Mouse (Mus musculus) lung, embryonic 14.5 days (tissue): Measurements from ENCODE around the gene Gm10282. TPM values are rescaled to one million over a fixed set of nuclear protein-coding genes. Genes with fewer than 3 reads are reported as not detected.
A peak's percentile ranks its signal among the peaks of the same experiment; 100 is the strongest.

Experiments
- ATAC-seq: fragments of 200-750 bp; cut with Nextera tagmentation; 2 replicates; pipeline ENCODE4 v1.8.0; 2017; ENCODE audit warnings: mild to moderate bottlenecking, moderate TSS enrichment, moderate library complexity; ENCODE audit not compliant: insufficient read depth
- DNase-seq: peaks from one replicate; pipeline ENCODE4 v3.0.0-alpha.2; 2015
- H3K27ac ChIP-seq: fragments of 300-500 bp; sonication (generic); 2 replicates; pipeline ENCODE4 v1.5.1; 2014; ENCODE audit warnings: low read depth, mild to moderate bottlenecking, moderate library complexity
- H3K27me3 ChIP-seq: fragments of 300-500 bp; sonication (generic); 2 replicates; pipeline ENCODE4 v1.6.1; 2014; ENCODE audit warnings: low read length, control low read depth; ENCODE audit not compliant: insufficient read depth
- H3K36me3 ChIP-seq: fragments of 300-500 bp; sonication (generic); 2 replicates; pipeline ENCODE4 v1.6.1; 2014; ENCODE audit warnings: control low read depth; ENCODE audit not compliant: insufficient read depth
- H3K4me1 ChIP-seq: fragments of 300-500 bp; sonication (generic); 2 replicates; pipeline ENCODE4 v1.6.1; 2014; ENCODE audit warnings: antibody characterized with exemption, control low read depth; ENCODE audit not compliant: insufficient read depth
- H3K4me2 ChIP-seq: fragments of 300-500 bp; sonication (generic); 2 replicates; pipeline ENCODE4 v1.6.1; 2014; ENCODE audit warnings: mild to moderate bottlenecking
- H3K4me3 ChIP-seq: fragments of 300-500 bp; sonication (generic); 2 replicates; pipeline ENCODE4 v1.5.1; 2014; ENCODE audit warnings: low read depth, low read length
- H3K9ac ChIP-seq: fragments of 300-500 bp; sonication (generic); 2 replicates; pipeline ENCODE4 v1.6.1; 2014
- H3K9me3 ChIP-seq: fragments of 300-500 bp; sonication (generic); 2 replicates; pipeline ENCODE4 v1.6.1; 2016; ENCODE audit warnings: low read depth, low read length, control low read depth
- CTCF ChIP-seq: IDR thresholded peaks from 2 replicates; pipeline ENCODE4 v1.5.1; 2016; ENCODE audit warnings: antibody characterized with exemption, low read depth
- WGBS: fragments of 180-500 bp; shearing (Covaris S2); extraction: QIAGEN DNeasy Blood & Tissue Kit; methylation state at CpG from one replicate; pipeline ENCODE4 v1.1.7; 2014; 5-methylcytosine and 5-hydroxymethylcytosine counted together
- polyA plus RNA-seq: library from polyadenylated mRNA; unstranded; fragments of >200 nt; fragmentation: Nextera tagmentation; extraction: Ambion mirVana; gene quantifications from 2 replicates; pipeline ENCODE4 v1.2.1, GENCODE M21; 2014

Gene Gm10282
- 38.2 TPM in 2 replicates for polyA plus RNA-seq

DNA sequence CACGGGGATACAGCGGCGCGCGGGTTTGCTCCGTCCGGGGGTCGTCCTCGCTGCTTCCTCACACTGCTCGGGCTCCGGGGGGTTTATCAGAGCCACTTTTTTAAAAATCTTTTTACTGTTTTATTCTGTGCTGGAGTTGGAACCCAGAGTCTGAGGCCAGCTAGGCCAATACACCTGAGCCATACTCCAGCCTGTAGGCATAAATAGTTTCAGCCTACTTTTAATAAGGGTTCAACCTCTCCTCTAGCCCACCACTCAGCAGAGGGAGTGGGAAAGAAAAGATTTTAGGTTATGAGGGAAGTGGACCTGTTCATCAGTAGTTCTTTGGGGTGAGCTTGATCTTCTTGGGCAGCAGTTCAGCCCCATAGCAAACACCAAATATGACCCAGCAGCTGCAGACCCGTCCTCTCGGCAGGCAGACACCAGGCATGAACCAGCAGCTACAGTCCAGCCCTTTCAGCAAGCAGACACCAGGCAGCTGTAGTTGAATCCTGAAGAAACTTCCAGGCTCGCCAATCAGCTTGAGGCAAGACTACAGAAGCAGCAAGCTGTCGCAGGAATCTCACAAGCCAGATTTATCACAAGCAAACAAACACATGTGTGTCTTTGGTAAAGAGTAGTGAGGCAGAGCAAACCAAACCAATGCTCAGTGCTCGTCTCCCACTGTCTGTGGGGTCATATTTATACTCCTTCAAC lies at the start of gene Gm10282:
Gm10282 (minus strand) TSS at position 51 of the 696 bp plus-strand sequence.
- no peaks in the 10 kb centered on the region for H3K9me3 ChIP-seq
- ATAC-seq (no peak), DNase-seq (no peak)
- no peak within 1 kb of the TSS for H3K27ac ChIP-seq
- H3K36me3 ChIP-seq = no peaks in the 10 kb centered on the region
- H3K4me3 ChIP-seq = no peak within 1 kb of the TSS
- H3K4me2 ChIP-seq = no peak within 1 kb of the TSS
- no peak within 1 kb of the TSS for H3K9ac ChIP-seq
- no peak for TF ChIP-seq CTCF
- 67% methylated on average over 12 of the region's 16 CpGs for WGBS
- H3K4me1 ChIP-seq = no peaks in the 10 kb centered on the region
- no peaks in the 10 kb centered on the region for H3K27me3 ChIP-seq

DNA sequence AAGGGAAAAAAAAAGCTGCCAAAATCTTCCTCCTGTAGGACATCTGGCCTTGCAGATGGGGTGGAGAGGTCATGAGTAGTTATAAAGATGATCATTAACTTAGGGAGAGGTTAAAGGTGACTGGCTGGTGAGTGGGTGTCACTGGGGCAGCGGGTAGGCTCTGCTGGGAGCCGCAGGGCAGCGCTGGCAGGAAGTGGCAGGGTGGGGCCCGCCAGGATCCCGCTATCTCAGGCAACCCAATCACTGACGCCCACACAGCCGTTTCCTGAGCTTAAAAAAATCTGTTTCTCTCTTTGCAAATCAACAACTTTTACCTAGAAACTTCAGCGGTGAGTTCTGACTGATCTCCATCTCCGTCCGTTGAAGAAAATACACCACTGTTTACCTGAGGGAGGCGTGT lies 49.2 kb upstream of the Gm10282 start:
- Histone ChIP-seq H3K4me1 (no peaks in the 10 kb centered on the region), H3K36me3 (peaks cover 58% of the 10 kb centered on the region), H3K27me3 (no peaks in the 10 kb centered on the region), H3K27ac (no peak overlapping the region), H3K9me3 (no peaks in the 10 kb centered on the region), H3K4me2 (no peak overlapping the region), H3K9ac (no peak overlapping the region), H3K4me3 (no peak overlapping the region)
- DNase-seq (peak; percentile 27), ATAC-seq (no peak)
- no peak for TF ChIP-seq CTCF
- 60% methylated on average over 11 of the region's 11 CpGs for WGBS

DNA sequence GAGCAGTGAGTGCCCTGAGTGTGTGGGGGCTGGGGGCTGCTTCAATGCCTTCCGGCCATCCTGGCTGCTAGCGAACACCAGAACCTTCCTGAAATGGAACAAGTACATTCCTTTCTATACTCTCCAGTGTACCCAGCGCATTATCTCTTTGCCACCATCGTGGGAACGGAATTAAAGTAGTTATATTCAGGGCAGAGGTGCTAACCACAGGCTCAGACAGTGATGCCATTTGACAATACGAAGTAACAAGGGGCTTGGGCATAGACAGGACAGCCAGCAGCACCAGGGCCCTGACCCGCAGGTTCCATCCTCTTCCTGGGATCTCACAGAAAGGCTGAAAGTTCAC lies 48.6 kb upstream of the Gm10282 start:
- Histone ChIP-seq H3K27me3 (no peaks in the 10 kb centered on the region), H3K4me3 (no peak overlapping the region), H3K9me3 (no peaks in the 10 kb centered on the region), H3K36me3 (peaks cover 54% of the 10 kb centered on the region), H3K27ac (no peak overlapping the region), H3K4me2 (no peak overlapping the region), H3K4me1 (no peaks in the 10 kb centered on the region), H3K9ac (no peak overlapping the region)
- no peak for ATAC-seq
- 79% methylated on average over 7 of the region's 7 CpGs for WGBS
- no peak for TF ChIP-seq CTCF
- peak; percentile 41 for DNase-seq

DNA sequence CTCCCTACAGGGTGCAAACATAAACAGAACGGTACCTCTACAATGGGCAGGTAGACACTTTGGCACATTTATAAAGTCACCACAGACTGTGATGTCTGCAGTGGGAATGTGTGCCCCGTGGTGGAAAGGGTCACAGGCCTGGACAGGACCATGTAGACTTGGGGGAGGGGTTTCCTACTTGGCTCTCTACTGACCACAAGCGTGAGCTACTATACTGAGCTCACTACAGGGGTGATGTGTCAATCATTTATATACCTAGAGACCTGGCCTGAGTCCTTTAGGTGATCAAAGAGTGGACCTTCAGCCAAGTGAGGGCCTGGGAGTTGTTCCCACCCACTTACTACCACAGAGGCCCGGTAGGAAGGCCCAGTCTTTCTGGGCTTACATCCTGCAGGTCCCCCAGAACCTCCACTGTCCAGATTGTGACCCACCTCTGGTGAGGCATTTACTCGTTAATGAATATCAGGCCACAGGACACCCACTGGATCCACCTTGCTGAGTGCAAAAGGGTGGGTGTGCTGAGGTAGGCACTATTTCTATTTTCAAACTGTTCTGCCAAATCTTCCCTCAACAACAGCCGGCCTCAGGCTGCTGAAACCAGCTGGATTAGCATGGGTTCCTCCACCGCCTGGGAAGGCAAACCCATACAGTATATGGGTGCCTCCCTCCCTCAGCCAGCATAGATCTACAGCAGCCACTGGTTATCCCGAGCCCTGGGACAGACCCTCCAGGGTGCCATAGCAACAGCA lies 48.1 kb upstream of the Gm10282 start:
- Histone ChIP-seq H3K27ac (no peak overlapping the region), H3K36me3 (peaks cover 50% of the 10 kb centered on the region), H3K9ac (no peak overlapping the region), H3K4me2 (no peak overlapping the region), H3K27me3 (no peaks in the 10 kb centered on the region), H3K9me3 (no peaks in the 10 kb centered on the region), H3K4me3 (no peak overlapping the region), H3K4me1 (no peaks in the 10 kb centered on the region)
- TF ChIP-seq CTCF = no peak
- ATAC-seq (peak; percentile 81), DNase-seq (no peak)
- WGBS = 69% methylated on average over 8 of the region's 8 CpGs

GRCm38 (mm10) chr8:72351405-72352005 lies 46.4 kb upstream of the Gm10282 start:
- WGBS = 86% methylated on average over 7 of the region's 7 CpGs
- Histone ChIP-seq H3K9me3 (no peaks in the 10 kb centered on the region), H3K27ac (no peak overlapping the region), H3K4me3 (no peak overlapping the region), H3K27me3 (no peaks in the 10 kb centered on the region), H3K4me2 (no peak overlapping the region), H3K9ac (no peak overlapping the region), H3K4me1 (no peaks in the 10 kb centered on the region), H3K36me3 (peaks cover 46% of the 10 kb centered on the region)
- TF ChIP-seq CTCF = no peak
- DNase-seq (no peak), ATAC-seq (no peak)

- DNase-seq (no peak), ATAC-seq (no peak)
- Histone ChIP-seq H3K27ac (no peak overlapping the region), H3K9me3 (no peaks in the 10 kb centered on the region), H3K9ac (no peak overlapping the region), H3K4me2 (no peak overlapping the region), H3K4me1 (no peaks in the 10 kb centered on the region), H3K27me3 (no peaks in the 10 kb centered on the region), H3K4me3 (no peak overlapping the region), H3K36me3 (peaks cover 45% of the 10 kb centered on the region)
- 92% methylated on average over 8 of the region's 8 CpGs for WGBS
- no peak for TF ChIP-seq CTCF
Observed at GRCm38 (mm10) chr8:72350727-72351126, 45.7 kb upstream of the Gm10282 start.

GRCm38 (mm10) chr8:72349838-72350237 lies 44.8 kb upstream of the Gm10282 start:
- no peaks in the 10 kb centered on the region for H3K27me3 ChIP-seq
- no peak for TF ChIP-seq CTCF
- H3K36me3 ChIP-seq = peaks cover 50% of the 10 kb centered on the region
- no peak overlapping the region for H3K27ac ChIP-seq
- no peaks in the 10 kb centered on the region for H3K4me1 ChIP-seq
- H3K4me3 ChIP-seq = no peak overlapping the region
- no peak overlapping the region for H3K9ac ChIP-seq
- no peak overlapping the region for H3K4me2 ChIP-seq
- no peak for ATAC-seq
- no peak for DNase-seq
- WGBS = 88% methylated on average over 9 of the region's 9 CpGs
- H3K9me3 ChIP-seq = no peaks in the 10 kb centered on the region
